Mouse (Mus musculus) ES-Bruce4 (cell line): Measurements from ENCODE around the gene Clec18a.

Experiments
- CTCF ChIP-seq: IDR thresholded peaks from one replicate; pipeline ENCODE4 v1.8.1; 2011; ENCODE audit warnings: low read depth, low read length
- EP300 ChIP-seq: IDR thresholded peaks from 2 replicates; pipeline ENCODE4 v1.6.1; 2011; ENCODE audit warnings: low read depth, low read length; ENCODE audit not compliant: insufficient read depth
- POLR2A ChIP-seq: IDR thresholded peaks from one replicate; pipeline ENCODE4 v1.8.1; 2011; ENCODE audit warnings: low read length; ENCODE audit not compliant: insufficient read depth

- no peak for TF ChIP-seq CTCF
- 0 out of 2 replicates have a peak, but pooled peaks have one; percentile 18 for TF ChIP-seq EP300
- no peak for TF ChIP-seq POLR2A
These were observed 58.6 kb downstream of the Clec18a start for GRCm38 (mm10) chr8:111033482-111034215.
